Mouse (Mus musculus) spleen, postnatal 4 days (tissue): ENCODE data around the gene Rngtt.
"Not testable (repeated sequence)": the region's sequence is repeated elsewhere in the genome, so short reads cannot be mapped to it uniquely, and the experiment has no call there.

Source experiments
- DNase-seq, 2 experiments: peaks; one replicate each; pipeline ENCODE4 v3.0.0; 2022; ENCODE audit warnings: low spot score in 2 of 2

The Rngtt gene

DNA sequence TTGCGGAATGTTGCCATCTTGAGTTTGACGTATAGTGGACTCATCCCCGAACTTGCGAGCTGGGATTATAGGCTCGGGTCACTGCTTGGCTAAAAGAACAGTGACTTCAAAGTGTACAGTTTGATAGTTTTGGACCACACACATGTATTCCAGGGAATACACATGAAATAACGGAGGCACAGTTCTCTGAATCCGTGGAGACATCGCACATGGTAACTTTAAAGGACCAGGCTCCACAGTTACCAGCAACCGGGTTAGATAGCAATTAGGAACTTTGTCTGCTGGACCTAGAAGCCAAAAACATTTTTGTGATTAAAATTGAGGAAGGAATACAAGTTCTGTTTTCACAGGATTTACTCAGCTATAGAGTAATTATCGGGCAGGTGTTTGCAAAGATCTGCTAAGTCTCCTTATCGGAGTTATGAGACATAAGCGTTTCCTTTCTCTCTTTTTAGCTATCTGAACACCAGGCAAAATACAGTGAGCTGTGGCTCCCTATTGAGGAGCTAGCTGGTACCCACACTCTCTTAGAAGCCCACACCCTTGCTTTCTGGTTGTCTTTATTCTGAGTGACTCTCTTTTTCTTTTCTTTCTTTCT is 828 bp downstream of the Rngtt start:
- no peak for DNase-seq

GRCm38 (mm10) chr4:33314150-33314549 is 4.0 kb downstream of the Rngtt start:
- not testable (repeated sequence) for DNase-seq

GRCm38 (mm10) chr4:33315840-33316239 is 5.7 kb downstream of the Rngtt start:
- DNase-seq: no peak

DNA sequence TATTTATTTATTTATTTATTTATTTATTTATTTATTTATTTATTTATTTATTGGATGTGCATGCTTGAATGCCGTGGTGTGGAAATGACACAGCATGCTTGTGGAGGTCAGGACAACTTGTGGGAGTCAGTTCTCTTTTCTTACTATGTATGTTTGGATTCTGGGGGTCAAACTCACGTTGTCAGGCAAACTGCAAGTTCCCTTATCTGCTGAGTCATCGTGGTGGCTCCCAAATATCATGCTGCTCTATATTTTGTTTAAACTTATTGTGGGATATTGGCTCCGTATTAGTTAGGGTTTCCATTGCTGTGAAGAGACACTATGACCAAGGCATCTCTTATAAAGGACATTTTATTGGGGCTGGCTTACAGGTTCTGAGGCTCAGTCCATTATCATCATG is 21.0 kb downstream of the Rngtt start:
- no peak for DNase-seq

GRCm38 (mm10) chr4:33332956-33333455 is 22.9 kb downstream of the Rngtt start:
- no peak for DNase-seq

DNA sequence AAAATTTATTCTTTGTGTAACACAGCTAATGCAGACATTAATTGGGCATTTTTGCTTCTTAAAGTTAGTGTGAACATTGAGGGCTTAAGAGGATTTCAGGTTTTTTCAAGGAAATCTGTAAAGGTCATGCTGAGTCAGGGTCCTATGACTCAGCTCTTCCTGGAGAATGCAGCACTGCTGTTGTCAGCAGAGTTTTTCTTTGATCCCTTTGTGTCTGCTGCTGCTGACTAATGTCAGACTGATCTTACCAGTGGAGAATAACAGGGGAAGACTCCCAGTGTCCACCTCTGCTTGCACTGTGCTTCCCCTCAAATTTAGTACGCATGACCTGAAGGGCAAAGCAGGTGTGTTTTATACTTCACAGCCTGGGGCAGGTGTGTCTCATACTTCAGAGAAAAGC is 27.9 kb downstream of the Rngtt start:
- DNase-seq: no peak

DNA sequence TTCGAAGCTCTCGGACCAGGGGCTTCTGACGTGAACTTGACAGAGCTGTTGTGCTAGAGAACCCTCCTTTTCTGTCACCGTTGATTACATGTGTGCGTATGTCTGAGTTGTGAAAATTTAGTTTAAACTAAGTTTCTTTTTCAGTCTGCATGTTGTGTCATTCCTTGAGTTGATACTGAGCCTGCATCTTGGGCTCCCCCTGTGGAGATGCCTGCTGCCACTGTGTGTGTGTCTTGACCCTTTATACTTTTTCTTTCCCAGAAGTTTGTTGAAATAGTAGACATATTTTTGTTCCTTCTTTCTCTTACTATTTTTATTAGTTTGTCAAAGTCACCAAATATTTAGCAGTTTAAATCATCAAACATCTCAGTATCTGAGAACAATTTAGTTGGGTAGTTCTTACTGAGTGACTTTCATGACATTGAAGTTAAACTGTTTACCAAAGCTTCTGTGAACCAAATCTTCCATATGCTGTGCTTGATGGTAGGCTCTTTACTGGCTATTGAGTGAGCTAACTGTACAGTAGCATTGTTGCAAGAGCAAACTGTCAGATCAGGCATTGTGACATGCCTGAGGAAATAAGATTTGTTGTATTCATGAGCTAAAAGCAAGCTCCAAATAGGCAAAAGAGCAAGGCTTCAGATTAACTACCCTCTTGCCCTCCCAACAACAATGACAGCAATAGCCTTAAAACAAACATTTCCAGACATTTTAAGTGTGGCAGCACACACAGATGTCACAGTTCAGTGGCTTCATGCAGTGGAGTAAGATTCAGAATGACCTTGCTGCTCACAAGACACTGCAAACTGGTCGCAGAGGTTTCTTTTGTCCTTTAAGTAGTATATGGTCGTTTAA is 33.0 kb downstream of the Rngtt start:
- no peak for DNase-seq

DNA sequence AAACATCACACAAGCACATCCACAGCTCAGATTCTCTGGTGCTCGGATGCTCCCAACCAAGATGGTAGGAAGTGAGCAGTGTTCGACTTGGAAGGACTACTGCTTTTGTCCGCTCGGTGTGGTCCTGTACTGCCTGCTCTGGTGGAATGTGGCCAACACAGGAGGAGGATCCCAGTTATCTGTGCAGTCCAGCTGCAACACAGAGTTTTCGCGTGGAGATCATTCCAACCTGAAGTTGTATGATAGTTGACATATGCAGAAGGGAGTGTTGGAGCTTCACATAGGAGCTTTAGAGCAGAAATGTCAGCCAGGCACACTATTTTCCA is 33.6 kb downstream of the Rngtt start:
- peak; percentile 62 to 66 for DNase-seq

GRCm38 (mm10) chr4:33363451-33363850 is 53.3 kb downstream of the Rngtt start:
- no peak for DNase-seq

DNA sequence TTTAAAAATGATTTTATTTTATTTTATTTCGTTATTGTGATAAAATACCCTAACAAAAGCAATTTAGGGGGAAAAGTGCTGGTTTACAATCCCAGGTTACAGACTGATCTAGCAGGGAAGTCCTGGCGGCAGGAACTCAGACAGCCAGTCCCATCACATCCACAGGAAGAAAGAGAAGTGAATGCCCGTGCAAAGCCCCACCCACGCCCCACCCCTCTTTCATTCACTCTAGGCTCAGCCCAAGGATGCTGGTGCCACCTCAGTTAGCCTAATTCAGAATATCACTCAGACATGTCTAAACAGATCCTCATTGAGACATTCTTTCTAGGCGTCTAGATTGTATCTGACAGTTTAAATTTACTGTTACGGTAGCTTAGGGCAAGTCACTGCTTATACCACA is 64.8 kb downstream of the Rngtt start:
- DNase-seq: no peak

DNA sequence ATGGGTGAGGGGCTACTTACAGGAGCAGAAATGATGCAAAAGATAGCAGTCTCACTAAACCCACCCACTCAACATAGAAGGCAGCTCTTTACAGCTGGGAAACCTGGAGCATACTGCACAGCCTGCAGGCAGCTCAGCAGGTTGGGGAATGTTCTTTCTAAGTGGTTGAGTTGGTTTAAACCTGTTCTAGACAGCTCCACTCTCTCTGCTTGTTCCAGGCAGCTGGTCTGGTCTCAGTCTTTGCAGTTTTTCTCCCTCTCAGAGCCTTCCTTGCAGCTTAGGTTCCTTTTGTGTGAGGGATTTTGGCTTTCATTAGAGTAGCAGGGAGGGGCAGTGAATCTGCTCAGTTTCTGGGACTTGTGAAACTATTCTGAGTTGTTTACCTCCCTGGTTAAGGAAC is 67.5 kb downstream of the Rngtt start:
- no peak for DNase-seq

- no peak for DNase-seq
These were observed 68.8 kb downstream of the Rngtt start for GRCm38 (mm10) chr4:33378894-33379293.

DNA sequence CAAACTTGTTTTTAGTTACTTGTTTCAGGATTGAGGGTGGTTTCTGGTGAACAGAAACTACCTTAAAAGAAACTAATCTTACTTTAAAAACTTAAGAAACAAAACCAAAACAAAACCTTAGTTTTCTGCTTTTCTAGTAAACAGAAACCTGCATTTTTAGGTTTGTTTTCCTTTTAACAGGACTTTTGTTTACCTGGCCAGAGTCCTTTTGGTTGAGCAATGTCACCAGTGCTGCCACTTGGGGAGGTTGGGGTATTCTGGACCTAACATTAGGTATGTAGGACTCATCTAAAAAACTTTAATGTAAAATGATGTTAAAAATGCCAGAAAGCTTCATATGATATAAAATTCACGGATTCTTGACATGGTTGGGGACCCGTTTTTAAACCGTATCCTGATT is 78.8 kb downstream of the Rngtt start:
- DNase-seq: no peak

DNA sequence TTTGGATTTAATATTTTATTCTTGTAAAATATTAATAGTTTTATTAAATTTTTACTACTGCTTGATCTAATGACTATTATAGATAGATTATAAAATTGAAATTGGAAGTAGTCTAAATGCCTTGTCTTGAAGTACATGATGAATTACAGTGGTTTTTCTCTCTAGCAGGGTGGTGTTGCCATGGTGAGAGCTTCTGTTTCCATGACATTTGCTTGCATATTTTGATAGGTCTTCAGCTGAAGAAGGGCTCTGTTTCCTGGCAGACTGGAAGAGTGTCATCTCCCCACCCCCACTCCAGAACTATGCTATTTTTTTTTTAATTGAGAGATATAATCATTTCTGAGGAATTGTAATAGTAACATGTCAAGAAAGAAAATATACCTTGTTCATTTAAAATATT is 80.5 kb downstream of the Rngtt start:
- DNase-seq: no peak

DNA sequence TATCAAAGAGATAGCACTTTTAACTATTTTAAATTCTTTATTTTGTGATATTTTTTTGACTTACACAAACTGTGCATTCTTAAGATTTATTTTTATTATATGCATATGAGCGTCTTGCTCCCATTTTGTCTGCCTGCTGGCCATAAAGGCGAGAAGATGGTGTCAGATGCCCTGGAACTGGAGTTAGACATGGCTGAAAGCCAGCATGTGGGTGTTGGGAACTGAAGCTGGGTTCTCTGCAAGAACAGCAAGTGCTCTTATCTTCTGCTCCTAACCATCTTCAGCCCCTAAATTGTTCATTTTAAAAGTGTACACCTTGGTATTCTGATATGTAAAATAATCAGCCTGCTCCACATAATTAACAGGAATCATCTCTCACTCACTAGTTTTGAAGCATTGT is 83.3 kb downstream of the Rngtt start:
- DNase-seq: no peak

DNA sequence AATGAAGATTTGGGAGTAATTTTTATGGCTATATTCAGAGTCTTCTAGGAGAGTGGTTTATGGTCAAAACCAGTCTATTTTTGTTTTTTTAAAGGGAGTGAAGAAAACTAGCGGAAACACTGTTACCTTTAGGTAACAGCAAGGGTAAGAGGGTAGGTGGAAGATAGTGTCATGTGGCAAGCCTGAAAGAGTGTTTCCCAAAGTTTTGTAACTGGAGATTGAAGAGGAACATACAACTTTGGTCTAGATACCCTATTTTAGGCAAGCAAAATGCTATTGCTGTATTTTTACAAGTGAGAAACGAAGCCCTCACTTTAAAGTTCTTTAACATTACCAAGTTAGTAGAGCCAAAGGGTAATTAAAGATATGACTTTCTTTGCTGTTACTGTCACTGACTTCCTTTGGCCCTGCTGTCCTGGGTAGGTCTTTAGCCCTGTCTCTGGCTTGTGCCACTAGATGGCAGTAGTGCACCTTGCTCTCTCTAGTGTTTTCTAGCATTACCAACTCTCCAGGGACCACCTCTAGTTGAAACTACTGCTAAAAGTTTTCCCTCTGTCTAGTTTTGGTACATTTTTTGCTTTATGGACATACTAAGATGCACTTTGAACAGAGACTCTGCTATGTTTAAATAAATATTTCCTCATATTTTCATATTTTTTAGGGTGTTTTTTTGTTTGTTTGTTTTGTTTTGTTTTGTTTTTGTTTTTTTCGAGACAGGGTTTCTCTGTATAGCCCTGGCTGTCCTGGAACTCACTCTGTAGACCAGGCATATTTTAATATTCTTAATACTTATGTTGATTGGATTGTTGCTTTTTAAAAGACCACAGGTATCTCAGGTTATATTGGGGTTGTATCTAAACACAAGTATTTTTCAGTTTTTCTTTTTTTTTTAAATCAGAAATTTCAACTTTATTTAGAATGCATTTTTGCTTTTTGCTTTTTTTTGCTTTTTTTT is 86.4 kb downstream of the Rngtt start:
- DNase-seq: peak; percentile 78 to 91

- DNase-seq: no peak
These were observed 95.7 kb downstream of the Rngtt start for GRCm38 (mm10) chr4:33405723-33406293.

- DNase-seq: no peak
These were observed 103.7 kb downstream of the Rngtt start for GRCm38 (mm10) chr4:33413791-33414190.

DNA sequence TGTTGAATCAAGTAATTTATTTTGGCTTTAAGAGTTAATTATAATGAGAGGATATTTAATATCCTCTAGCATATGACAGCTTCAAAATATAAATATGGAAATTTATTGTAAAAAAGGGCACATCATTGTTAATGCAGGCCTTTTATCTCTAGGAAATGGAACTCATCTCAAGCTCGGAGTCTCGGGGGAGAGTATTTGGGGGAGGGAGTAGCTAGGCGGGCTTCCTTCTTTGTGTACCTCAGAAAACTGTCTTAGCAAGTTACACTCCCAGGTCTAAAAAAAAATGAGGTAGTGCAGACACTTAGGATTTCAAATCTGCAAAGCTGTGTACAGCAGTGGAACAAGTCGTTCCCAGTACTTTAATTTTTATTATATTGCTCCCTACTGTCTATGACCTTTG is 104.7 kb downstream of the Rngtt start:
- DNase-seq: no peak

DNA sequence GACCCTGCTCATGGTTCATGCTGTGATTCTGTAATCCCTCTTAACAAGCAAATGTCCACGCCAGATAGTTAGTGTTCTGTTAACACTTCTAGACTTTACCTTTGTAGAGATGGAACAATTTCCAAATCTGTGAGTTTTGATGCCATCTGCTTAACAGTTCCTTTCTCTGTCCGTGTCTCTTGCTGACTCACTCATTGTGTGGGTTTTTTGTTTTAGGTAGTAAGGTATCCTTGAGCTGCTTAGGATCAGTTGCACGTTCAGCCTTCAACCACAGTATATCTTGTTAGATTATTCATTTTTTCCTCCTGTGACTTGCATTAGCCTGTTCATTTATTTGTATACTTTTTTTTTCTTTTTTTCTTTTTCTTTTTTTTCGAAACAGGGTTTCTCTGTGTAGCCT is 107.3 kb downstream of the Rngtt start:
- DNase-seq: no peak

DNA sequence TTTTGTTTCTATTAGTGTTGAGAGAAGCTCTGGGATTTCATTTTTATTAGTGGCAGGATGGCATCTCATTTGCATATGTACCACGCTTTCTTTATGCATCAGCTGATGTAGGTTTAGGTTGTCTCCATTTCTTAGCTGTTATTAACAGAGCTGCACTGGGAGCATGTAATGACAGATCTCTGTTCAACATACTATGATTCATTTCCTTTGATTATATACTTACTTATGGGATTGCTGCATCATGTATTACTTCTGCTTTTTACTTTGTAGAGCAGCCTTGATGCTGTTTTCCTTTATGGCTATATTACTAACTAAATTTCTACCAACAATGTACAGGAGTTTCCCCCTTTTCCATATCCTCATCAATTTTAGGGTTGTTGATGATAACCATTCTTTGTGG is 109.5 kb downstream of the Rngtt start:
- no peak for DNase-seq

GRCm38 (mm10) chr4:33428856-33429255 is 118.7 kb downstream of the Rngtt start:
- DNase-seq: no peak
